Mouse (Mus musculus) embryonic facial prominence, embryonic 14.5 days (tissue): ENCODE data around the gene 1600014C10Rik. TPM values are rescaled to one million over a fixed set of nuclear protein-coding genes. Genes with fewer than 3 reads are reported as not detected.

Source experiments
- ATAC-seq: fragments of 200-750 bp; cut with Nextera tagmentation; 2 replicates; pipeline ENCODE4 v1.8.0; 2017; ENCODE audit warnings: low read depth, moderate number of reproducible peaks, moderate TSS enrichment
- DNase-seq: peaks from one replicate; pipeline ENCODE4 v3.0.0-alpha.2; 2015; ENCODE audit warnings: low spot score
- H3K27ac ChIP-seq: fragments of 300-500 bp; sonication (generic); replicated peaks from 2 replicates; pipeline ENCODE4 v1.5.1; 2014; ENCODE audit warnings: low read depth, mild to moderate bottlenecking, low read length, moderate library complexity
- H3K27me3 ChIP-seq: fragments of 300-500 bp; sonication (generic); replicated peaks from 2 replicates; pipeline ENCODE4 v1.6.1; 2014; ENCODE audit warnings: low read length; ENCODE audit not compliant: control insufficient read depth, insufficient read depth
- H3K36me3 ChIP-seq: fragments of 300-500 bp; sonication (generic); 2 replicates; pipeline ENCODE4 v1.6.1; 2014; ENCODE audit warnings: low read length, mixed read lengths; ENCODE audit not compliant: control insufficient read depth, insufficient read depth
- H3K4me1 ChIP-seq: fragments of 300-500 bp; sonication (generic); 2 replicates; pipeline ENCODE4 v1.6.1; 2014; ENCODE audit warnings: antibody characterized with exemption, low read length; ENCODE audit not compliant: control insufficient read depth, insufficient read depth
- H3K4me2 ChIP-seq: fragments of 300-500 bp; sonication (generic); 2 replicates; pipeline ENCODE4 v1.6.1; 2014; ENCODE audit warnings: low read depth, mild to moderate bottlenecking, low read length, moderate library complexity, mixed read lengths
- H3K4me3 ChIP-seq: fragments of 300-500 bp; sonication (generic); 2 replicates; pipeline ENCODE4 v1.5.1; 2014; ENCODE audit warnings: low read depth, mild to moderate bottlenecking, low read length
- H3K9ac ChIP-seq: fragments of 300-500 bp; sonication (generic); 2 replicates; pipeline ENCODE4 v1.6.1; 2014; ENCODE audit warnings: low read depth, mild to moderate bottlenecking, low read length, moderate library complexity, mixed read lengths
- H3K9me3 ChIP-seq: fragments of 300-500 bp; sonication (generic); 2 replicates; pipeline ENCODE4 v1.6.1; 2016; ENCODE audit warnings: low read length; ENCODE audit not compliant: control insufficient read depth
- WGBS: fragments of 180-500 bp; shearing (Covaris S2); extraction: QIAGEN DNeasy Blood & Tissue Kit; methylation state at CpG from one replicate; pipeline ENCODE4 v1.1.7; 2014; 5-methylcytosine and 5-hydroxymethylcytosine counted together
- polyA plus RNA-seq: library from polyadenylated mRNA; unstranded; fragments of >200 nt; fragmentation: Nextera tagmentation; extraction: Ambion mirVana; gene quantifications from 2 replicates; pipeline ENCODE4 v1.2.1, GENCODE M21; 2014

Gene 1600014C10Rik
- polyA plus RNA-seq, 1 experiment from 2014 or later: 15.6 TPM

DNA sequence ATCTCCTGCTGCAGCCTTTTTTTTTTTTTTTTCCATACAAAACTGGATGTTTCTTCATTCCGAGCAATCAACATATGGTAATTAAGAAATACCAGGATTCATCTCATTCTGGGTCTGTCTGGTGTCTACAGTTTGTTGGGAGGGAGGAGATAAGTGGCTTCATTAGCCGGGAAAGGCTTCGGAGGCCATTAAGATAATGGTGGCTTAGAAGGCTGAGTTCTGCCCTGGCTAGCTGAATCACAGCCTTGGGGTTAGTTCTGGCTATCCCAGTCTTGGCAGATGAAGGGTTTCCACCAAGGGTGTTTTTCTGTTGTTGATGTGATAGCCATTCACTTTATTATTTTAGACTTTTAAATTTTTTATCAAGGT lies 18.3 kb downstream of the 1600014C10Rik start:
- ATAC-seq (peak; percentile 16; the same call in 1 of the 2 replicates), DNase-seq (no peak)
- 38% methylated on average over 3 of the region's 3 CpGs for WGBS
- no peak overlapping the region for H3K4me3 ChIP-seq
- peaks cover 6% of the 10 kb centered on the region; the same call in 1 of the 2 replicates for H3K9me3 ChIP-seq
- H3K27ac ChIP-seq: no peak overlapping the region
- no peak overlapping the region for H3K9ac ChIP-seq
- H3K27me3 ChIP-seq: no peaks in the 10 kb centered on the region
- H3K4me2 ChIP-seq: peak overlapping the region; percentile 53; the same call in 1 of the 2 replicates
- no peaks in the 10 kb centered on the region for H3K4me1 ChIP-seq
- 0 out of 2 replicates have a peak, but pooled peaks cover 3% of the 10 kb centered on the region for H3K36me3 ChIP-seq

DNA sequence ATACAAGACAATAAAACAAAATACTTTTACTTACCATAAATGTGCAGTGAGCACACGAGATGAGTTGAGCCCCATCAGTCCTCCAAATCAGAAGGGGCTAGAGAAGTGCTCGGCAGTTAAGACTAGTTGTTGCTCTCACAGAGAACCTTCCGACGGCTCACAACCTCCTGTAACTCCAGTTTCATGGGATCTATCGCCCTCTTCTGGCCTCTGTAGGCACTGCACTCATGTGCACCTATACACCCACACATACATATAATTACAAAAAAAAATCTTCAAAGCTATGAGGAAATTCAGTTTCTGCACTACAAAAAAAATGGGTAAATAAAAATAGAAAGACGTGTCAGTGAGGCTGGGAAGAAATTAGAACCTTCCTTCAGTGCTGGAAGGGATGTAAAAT lies 21.3 kb downstream of the 1600014C10Rik start:
- 88% methylated on average over 6 of the region's 6 CpGs for WGBS

DNA sequence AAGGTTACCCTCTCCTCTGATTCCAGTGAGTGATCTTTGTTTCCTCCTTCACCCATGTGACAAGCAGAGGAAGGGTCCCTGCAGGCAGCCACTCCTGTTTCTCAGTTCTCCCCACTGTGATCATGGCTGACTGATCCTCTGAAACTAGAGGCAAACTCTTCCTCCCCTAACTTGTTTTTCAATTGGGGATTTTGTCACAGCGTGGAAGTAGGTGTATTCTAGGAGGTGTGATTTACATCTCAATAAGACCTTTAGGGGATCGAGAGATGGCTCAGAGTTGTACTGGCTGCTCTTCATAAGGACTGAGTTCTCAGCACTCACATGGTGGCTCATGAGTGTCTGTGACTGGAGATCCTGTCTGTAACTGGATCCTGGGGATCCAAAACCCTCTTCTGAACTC lies 22.8 kb downstream of the 1600014C10Rik start:
- Histone ChIP-seq H3K36me3 (no peaks in the 10 kb centered on the region), H3K4me3 (no peak overlapping the region), H3K9ac (no peak overlapping the region), H3K27ac (no peak overlapping the region), H3K4me1 (no peaks in the 10 kb centered on the region), H3K27me3 (no peaks in the 10 kb centered on the region), H3K9me3 (peaks cover 6% of the 10 kb centered on the region; the same call in 1 of the 2 replicates), H3K4me2 (no peak overlapping the region)
- WGBS: 30% methylated on average over 2 of the region's 2 CpGs
- DNase-seq (no peak), ATAC-seq (no peak)

More for the DNA sequence above, 21.3 kb downstream of the 1600014C10Rik start:
- no peaks in the 10 kb centered on the region for H3K4me1 ChIP-seq
- H3K4me3 ChIP-seq: no peak overlapping the region
- ATAC-seq: no peak
- H3K27ac ChIP-seq: no peak overlapping the region
- peaks cover 6% of the 10 kb centered on the region; the same call in 1 of the 2 replicates for H3K9me3 ChIP-seq
- H3K9ac ChIP-seq: no peak overlapping the region
- DNase-seq: no peak
- H3K27me3 ChIP-seq: no peaks in the 10 kb centered on the region
- no peak overlapping the region for H3K4me2 ChIP-seq
- no peaks in the 10 kb centered on the region for H3K36me3 ChIP-seq

DNA sequence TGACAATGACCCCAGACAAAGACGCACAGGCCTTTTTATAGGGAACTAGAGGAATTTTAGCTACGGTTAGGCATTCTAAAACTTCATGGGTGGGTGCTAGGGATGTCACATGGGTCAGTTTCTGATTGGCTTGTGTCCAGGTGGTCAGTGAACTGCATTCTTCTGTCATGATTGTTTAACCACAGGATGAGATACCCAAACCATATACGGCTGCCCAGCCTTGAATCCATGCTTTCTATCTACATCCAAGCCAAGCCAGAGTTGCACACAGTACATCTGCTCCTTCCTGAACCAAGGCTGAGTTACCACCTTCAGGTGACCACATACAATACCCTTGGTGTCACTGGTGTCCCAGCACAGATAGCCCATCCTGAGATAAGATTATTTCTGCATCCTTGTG lies 23.5 kb downstream of the 1600014C10Rik start:
- WGBS: 74% methylated on average over 3 of the region's 3 CpGs
- H3K4me3 ChIP-seq: no peak overlapping the region
- no peak overlapping the region for H3K9ac ChIP-seq
- no peak overlapping the region for H3K4me2 ChIP-seq
- H3K27me3 ChIP-seq: no peaks in the 10 kb centered on the region
- no peaks in the 10 kb centered on the region for H3K4me1 ChIP-seq
- DNase-seq: no peak
- H3K27ac ChIP-seq: no peak overlapping the region
- no peak for ATAC-seq
- H3K9me3 ChIP-seq: peaks cover 6% of the 10 kb centered on the region; the same call in 1 of the 2 replicates
- no peaks in the 10 kb centered on the region for H3K36me3 ChIP-seq

DNA sequence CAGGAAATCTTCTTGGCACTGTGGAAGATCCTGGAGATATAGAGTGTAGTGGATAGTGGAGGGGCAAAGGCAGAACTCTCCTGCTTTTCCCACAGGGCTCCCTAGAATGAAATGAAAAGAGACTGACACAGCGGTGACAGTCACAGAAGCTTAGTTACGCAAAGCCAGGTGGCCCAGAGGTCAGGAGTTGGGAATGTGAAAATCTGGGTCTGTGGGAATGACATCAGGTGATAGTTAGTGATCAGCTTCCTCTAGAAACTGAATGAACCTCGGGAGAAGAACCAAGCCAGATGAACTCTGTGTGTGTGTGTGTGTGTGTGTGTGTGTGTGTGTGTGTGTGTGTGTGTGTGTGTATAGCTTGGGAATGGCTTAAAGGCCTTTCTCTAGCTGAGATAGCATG lies 26.0 kb downstream of the 1600014C10Rik start:
- DNase-seq: no peak
- H3K4me2 ChIP-seq: no peak overlapping the region
- no peaks in the 10 kb centered on the region for H3K4me1 ChIP-seq
- H3K4me3 ChIP-seq: no peak overlapping the region
- H3K27ac ChIP-seq: no peak overlapping the region
- WGBS: 59% methylated on average over 3 of the region's 3 CpGs
- H3K27me3 ChIP-seq: no peaks in the 10 kb centered on the region
- ATAC-seq: no peak
- H3K36me3 ChIP-seq: no peaks in the 10 kb centered on the region
- H3K9me3 ChIP-seq: peaks cover 6% of the 10 kb centered on the region; the same call in 1 of the 2 replicates
- no peak overlapping the region for H3K9ac ChIP-seq

DNA sequence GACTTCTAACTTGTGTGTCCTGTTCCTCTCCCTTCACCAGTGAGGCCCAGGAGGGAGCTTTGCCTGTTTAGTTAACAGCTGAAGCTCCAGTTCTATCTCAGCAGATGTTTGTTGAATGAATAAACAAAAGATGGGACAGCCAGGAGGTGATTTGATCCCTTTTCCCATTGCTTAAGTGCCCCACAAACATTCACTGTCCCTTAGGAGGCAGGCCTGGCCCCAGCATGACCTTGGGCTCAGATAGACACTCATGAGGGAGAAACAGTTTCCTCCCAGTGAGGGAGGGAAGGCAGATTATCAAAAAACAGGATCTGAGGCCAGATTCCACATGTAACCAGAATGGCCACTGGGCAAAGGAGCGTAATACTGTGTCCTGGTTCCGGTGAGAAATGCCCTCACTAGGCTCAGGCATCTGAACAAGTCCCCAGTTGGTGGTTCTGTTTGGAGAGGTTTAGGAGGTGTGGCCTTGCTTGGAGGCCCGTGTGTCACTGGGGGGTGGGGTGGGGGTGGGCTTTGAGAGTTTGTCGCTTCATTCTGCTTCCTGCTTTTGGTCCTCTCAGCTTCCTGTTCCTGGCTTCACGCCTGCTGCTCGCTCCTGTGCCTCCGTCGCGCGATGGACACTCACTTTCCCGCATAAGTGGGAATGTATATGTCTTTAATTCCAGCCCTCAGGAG lies 26.6 kb downstream of the 1600014C10Rik start:
- ATAC-seq (no peak), DNase-seq (no peak)
- Histone ChIP-seq H3K4me1 (no peaks in the 10 kb centered on the region), H3K36me3 (no peaks in the 10 kb centered on the region), H3K9me3 (no peaks in the 10 kb centered on the region), H3K27me3 (no peaks in the 10 kb centered on the region), H3K4me3 (no peak overlapping the region), H3K27ac (no peak overlapping the region), H3K9ac (no peak overlapping the region), H3K4me2 (no peak overlapping the region)
- 71% methylated on average over 10 of the region's 11 CpGs for WGBS

DNA sequence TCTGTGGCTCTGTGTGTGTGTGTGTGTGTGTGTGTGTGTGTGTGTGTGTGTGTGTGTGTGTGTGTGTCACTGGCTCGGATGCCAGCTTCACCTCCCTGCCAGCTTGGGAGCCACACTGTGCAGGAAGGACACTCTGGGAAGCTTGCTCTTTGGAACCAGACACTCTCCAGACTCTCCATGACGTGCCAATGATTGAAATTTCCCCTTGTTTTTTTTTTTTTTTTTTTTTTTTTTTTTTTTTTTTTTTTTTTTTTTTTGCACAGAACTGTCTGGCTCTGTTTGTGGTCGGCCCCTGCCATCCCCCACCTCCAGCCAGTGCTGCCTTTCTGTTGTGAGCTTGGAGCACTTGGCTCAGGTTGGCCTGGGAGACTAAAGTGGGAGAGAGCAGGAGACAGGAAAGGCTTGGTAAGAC lies 29.6 kb downstream of the 1600014C10Rik start:
- H3K4me3 ChIP-seq: no peak overlapping the region
- H3K27ac ChIP-seq: no peak overlapping the region
- no peaks in the 10 kb centered on the region for H3K36me3 ChIP-seq
- no peaks in the 10 kb centered on the region for H3K27me3 ChIP-seq
- H3K4me1 ChIP-seq: no peaks in the 10 kb centered on the region
- ATAC-seq (0 out of 2 replicates have a peak, but pooled peaks have one; percentile 33), DNase-seq (no peak)
- no peak overlapping the region for H3K4me2 ChIP-seq
- 11% methylated on average over 3 of the region's 3 CpGs for WGBS
- H3K9ac ChIP-seq: no peak overlapping the region
- no peaks in the 10 kb centered on the region for H3K9me3 ChIP-seq

DNA sequence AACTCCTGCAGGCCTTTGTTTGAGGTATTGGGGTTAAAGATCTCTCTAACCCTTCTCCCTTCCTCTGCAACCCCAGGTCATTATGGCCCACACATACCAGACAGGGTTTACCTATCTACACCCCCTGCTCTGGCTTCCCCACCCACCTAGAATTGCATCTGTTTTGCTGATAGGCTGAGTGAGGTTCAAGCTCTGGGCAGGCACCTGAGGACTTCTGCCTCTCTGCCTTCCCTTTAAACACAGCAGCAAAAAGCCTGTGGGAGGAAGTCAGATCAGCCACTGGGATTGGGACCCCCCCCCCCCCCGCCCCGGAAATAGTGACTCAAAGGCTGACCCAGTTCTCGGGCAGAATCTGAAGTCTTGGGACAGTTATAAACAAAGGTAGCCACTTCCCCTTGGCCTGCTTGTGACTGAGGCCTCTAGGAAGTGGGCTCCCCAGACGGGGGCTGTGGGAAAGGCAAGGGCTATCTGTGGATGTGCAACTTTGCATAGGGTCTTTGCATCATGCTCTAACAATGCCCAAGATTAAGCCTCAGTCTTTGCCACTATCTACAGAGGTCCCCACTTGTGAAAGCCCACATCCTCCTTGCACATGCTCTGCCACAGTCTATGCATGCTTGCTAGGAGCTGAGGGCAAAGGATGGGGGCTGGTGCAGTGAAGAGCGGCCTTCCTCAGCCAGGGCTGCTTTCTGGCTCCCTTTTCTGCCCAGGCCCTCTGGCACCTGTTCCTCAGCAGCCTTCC lies 31.6 kb downstream of the 1600014C10Rik start:
- DNase-seq (no peak), ATAC-seq (no peak)
- H3K4me2 ChIP-seq: no peak overlapping the region
- H3K27me3 ChIP-seq: no peaks in the 10 kb centered on the region
- no peaks in the 10 kb centered on the region for H3K36me3 ChIP-seq
- 79% methylated on average over 5 of the region's 5 CpGs for WGBS
- H3K27ac ChIP-seq: no peak overlapping the region
- no peaks in the 10 kb centered on the region for H3K9me3 ChIP-seq
- H3K9ac ChIP-seq: no peak overlapping the region
- no peaks in the 10 kb centered on the region for H3K4me1 ChIP-seq
- no peak overlapping the region for H3K4me3 ChIP-seq
